Mouse (Mus musculus) kidney, embryonic 14.5 days (tissue): ENCODE measurements around the gene Cubn. TPM values are rescaled to one million over a fixed set of nuclear protein-coding genes. Genes with fewer than 3 reads are reported as not detected.

Experiments used
- ATAC-seq: fragments of 200-750 bp; cut with Nextera tagmentation; 2 replicates; pipeline ENCODE4 v1.8.0; 2017; ENCODE audit warnings: moderate number of reproducible peaks, mild to moderate bottlenecking, moderate TSS enrichment, moderate library complexity; ENCODE audit not compliant: low FRiP score, low TSS enrichment
- H3K27ac ChIP-seq: fragments of 300-500 bp; sonication (generic); 2 replicates; pipeline ENCODE4 v1.5.1; 2014; ENCODE audit warnings: low read depth, mild to moderate bottlenecking, low read length, moderate library complexity, mixed read lengths
- H3K27me3 ChIP-seq: fragments of 300-500 bp; sonication (generic); 2 replicates; pipeline ENCODE4 v1.6.1; 2014; ENCODE audit warnings: mild to moderate bottlenecking, low read length; ENCODE audit not compliant: control insufficient read depth, insufficient read depth
- H3K36me3 ChIP-seq: fragments of 300-500 bp; sonication (generic); 2 replicates; pipeline ENCODE4 v1.6.1; 2014; ENCODE audit warnings: low read length, mixed read lengths; ENCODE audit not compliant: control insufficient read depth, insufficient read depth
- H3K4me1 ChIP-seq: fragments of 300-500 bp; sonication (generic); 2 replicates; pipeline ENCODE4 v1.6.1; 2014; ENCODE audit warnings: low read length, mixed read lengths; ENCODE audit not compliant: control insufficient read depth, insufficient read depth
- H3K4me2 ChIP-seq: fragments of 300-500 bp; sonication (generic); replicated peaks from 2 replicates; pipeline ENCODE4 v1.6.1; 2014; ENCODE audit warnings: low read depth, mild to moderate bottlenecking, low read length
- H3K4me3 ChIP-seq: fragments of 300-500 bp; sonication (generic); 2 replicates; pipeline ENCODE4 v1.5.1; 2014; ENCODE audit warnings: mild to moderate bottlenecking, low read length
- H3K9ac ChIP-seq: fragments of 300-500 bp; sonication (generic); 2 replicates; pipeline ENCODE4 v1.6.1; 2014; ENCODE audit warnings: low read depth, mild to moderate bottlenecking, low read length, moderate library complexity
- H3K9me3 ChIP-seq: fragments of 300-500 bp; sonication (generic); 2 replicates; pipeline ENCODE4 v1.6.1; 2016; ENCODE audit warnings: low read length; ENCODE audit not compliant: control insufficient read depth
- WGBS: fragments of 180-500 bp; shearing (Covaris S2); extraction: QIAGEN DNeasy Blood & Tissue Kit; methylation state at CpG from one replicate; pipeline ENCODE4 v1.1.7; 2014; 5-methylcytosine and 5-hydroxymethylcytosine counted together
- polyA plus RNA-seq: library from polyadenylated mRNA; unstranded; fragments of >200 nt; fragmentation: Nextera tagmentation; extraction: Ambion mirVana; gene quantifications from 2 replicates; pipeline ENCODE4 v1.2.1, GENCODE M21; 2014

Gene Cubn
- polyA plus RNA-seq, 1 experiment from 2014 or later, result 3.1 TPM

DNA sequence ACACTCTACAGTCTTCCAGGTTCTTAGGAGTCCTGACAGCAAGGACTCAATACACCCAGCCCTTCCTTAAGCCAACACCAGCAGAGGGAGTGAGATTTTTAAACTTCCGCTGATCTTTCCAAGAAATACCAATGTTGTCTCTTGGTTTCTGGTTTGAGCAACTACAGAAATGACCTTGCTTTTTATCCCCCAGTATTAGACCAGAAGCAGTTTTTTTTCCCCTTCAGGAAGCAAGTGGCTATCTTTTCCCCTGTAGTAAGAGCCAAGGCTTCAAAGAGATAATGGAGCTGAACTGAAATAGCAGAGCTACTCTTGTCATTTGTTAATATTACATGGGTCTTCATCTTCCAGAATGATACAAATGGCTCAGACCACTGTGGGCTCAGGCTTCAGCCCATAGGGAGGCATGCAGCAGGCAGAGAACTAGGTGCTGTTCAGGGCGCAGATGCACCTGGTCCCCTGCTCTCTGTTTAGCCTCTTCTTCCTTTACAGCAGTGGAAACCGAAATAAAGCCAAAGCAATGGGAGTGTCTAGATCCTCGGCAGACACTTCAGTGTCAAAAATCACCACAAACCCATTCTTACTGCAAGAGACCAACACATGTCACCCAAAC is 222.8 kb downstream of the Cubn start:
- 96% methylated on average over 4 of the region's 4 CpGs for WGBS
- H3K27ac ChIP-seq, result no peak overlapping the region

DNA sequence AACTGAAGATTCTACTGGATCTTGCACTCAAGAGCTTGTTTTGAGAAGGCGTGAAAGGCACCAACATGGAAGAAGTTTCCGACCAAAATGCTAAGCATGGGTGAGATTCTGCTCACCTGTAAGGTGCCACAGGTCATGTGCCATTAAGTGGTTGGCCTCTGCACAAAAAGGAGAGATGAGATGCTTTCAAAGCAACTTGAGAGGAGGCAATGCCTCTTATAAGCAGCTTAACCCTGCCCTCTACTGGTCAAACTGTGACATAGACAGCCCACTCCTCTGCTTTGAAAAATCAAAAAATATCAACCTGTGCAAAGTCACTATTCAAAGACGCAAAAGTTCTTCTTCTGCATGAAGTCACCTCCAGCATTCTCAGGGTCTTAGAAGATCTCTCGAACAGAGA is 226.7 kb downstream of the Cubn start:
- no peak overlapping the region for H3K4me2 ChIP-seq
- 43% methylated on average over 4 of the region's 4 CpGs for WGBS
- no peaks in the 10 kb centered on the region for H3K9me3 ChIP-seq
- 0 out of 2 replicates have a peak, but pooled peaks have one; percentile 40 for ATAC-seq
- no peak overlapping the region for H3K27ac ChIP-seq
- no peak overlapping the region for H3K4me3 ChIP-seq
- H3K9ac ChIP-seq, result no peak overlapping the region
- peaks cover 3% of the 10 kb centered on the region; the same call in 1 of the 2 replicates for H3K36me3 ChIP-seq
- H3K4me1 ChIP-seq, result no peaks in the 10 kb centered on the region
- no peaks in the 10 kb centered on the region for H3K27me3 ChIP-seq

More for the DNA sequence above, 222.8 kb downstream of the Cubn start:
- peaks cover 4% of the 10 kb centered on the region; the same call in 1 of the 2 replicates for H3K4me1 ChIP-seq
- H3K4me3 ChIP-seq, result no peak overlapping the region
- no peak for ATAC-seq
- no peaks in the 10 kb centered on the region for H3K27me3 ChIP-seq
- H3K9ac ChIP-seq, result no peak overlapping the region
- peaks cover 3% of the 10 kb centered on the region; the same call in 1 of the 2 replicates for H3K36me3 ChIP-seq
- H3K4me2 ChIP-seq, result no peak overlapping the region
- no peaks in the 10 kb centered on the region for H3K9me3 ChIP-seq

DNA sequence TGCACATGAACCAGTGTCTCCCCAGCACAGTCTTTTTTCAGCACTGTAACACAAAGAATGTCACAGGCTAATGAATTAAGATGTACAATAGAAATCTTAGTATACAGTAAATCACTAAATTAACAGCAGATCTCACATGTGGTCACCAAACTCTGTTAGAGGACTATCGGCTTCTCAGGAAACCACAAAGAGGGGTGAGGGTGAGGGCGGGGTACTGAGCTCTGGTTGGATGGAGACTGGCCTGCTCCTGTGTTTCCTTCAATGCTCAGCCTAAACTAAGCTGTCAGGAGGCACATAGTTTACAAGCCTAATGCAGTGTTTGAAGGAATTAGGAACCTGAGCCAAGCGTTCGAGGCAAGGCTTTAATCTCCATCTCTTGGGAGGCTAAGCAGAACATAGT is 228.5 kb downstream of the Cubn start:
- H3K4me1 ChIP-seq, result no peaks in the 10 kb centered on the region
- H3K36me3 ChIP-seq, result peaks cover 3% of the 10 kb centered on the region; the same call in 1 of the 2 replicates
- H3K9me3 ChIP-seq, result no peaks in the 10 kb centered on the region
- H3K4me2 ChIP-seq, result no peak overlapping the region
- no peaks in the 10 kb centered on the region for H3K27me3 ChIP-seq
- no peak overlapping the region for H3K4me3 ChIP-seq
- no peak overlapping the region for H3K9ac ChIP-seq
- H3K27ac ChIP-seq, result no peak overlapping the region
- 68% methylated on average over 4 of the region's 4 CpGs for WGBS
- ATAC-seq, result no peak

DNA sequence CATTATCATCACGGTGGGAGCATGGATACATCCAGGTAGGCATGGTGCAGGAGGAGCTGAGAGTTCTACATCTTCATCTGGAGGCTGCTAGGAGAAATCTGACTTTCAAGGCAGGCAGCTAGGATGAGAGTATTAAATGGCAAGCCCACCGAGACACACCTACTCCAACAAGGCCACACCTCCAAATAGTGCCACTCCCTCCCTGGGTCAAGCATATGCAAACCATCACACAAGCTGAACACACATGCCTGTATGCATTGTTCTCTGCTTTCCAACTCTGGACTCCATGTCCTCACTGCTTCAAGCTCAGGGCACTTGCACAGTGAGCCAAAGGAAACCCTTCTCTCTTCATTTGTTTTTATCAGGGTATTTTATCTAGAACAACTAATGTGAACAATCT is 233.0 kb downstream of the Cubn start:
- no peak overlapping the region for H3K4me3 ChIP-seq
- ATAC-seq, result no peak
- WGBS, result 81% methylated on average over 2 of the region's 2 CpGs
- H3K36me3 ChIP-seq, result peaks cover 5% of the 10 kb centered on the region; the same call in 1 of the 2 replicates
- no peaks in the 10 kb centered on the region for H3K9me3 ChIP-seq
- H3K27me3 ChIP-seq, result no peaks in the 10 kb centered on the region
- no peak overlapping the region for H3K27ac ChIP-seq
- H3K4me1 ChIP-seq, result no peaks in the 10 kb centered on the region
- H3K4me2 ChIP-seq, result no peak overlapping the region
- no peak overlapping the region for H3K9ac ChIP-seq

- Histone ChIP-seq H3K9ac (no peak overlapping the region), H3K36me3 (no peaks in the 10 kb centered on the region), H3K9me3 (no peaks in the 10 kb centered on the region), H3K27ac (no peak overlapping the region), H3K4me3 (no peak overlapping the region), H3K4me2 (no peak overlapping the region), H3K27me3 (no peaks in the 10 kb centered on the region), H3K4me1 (0 out of 2 replicates have a peak, but pooled peaks cover 5% of the 10 kb centered on the region)
- WGBS, result 28% methylated on average over 9 of the region's 9 CpGs
- no peak for ATAC-seq
Measured at GRCm38 (mm10) chr2:13240711-13241110, 250.9 kb downstream of the Cubn start.

GRCm38 (mm10) chr2:13237140-13237901 is 254.3 kb downstream of the Cubn start:
- Histone ChIP-seq H3K4me2 (no peak overlapping the region), H3K27me3 (no peaks in the 10 kb centered on the region), H3K36me3 (no peaks in the 10 kb centered on the region), H3K9me3 (no peaks in the 10 kb centered on the region), H3K4me1 (peaks cover 20% of the 10 kb centered on the region; the same call in 1 of the 2 replicates), H3K9ac (no peak overlapping the region), H3K27ac (no peak overlapping the region), H3K4me3 (no peak overlapping the region)
- no peak for ATAC-seq
- WGBS, result 73% methylated on average over 8 of the region's 8 CpGs

GRCm38 (mm10) chr2:13235696-13236095 is 255.9 kb downstream of the Cubn start:
- no peak overlapping the region for H3K27ac ChIP-seq
- no peaks in the 10 kb centered on the region for H3K27me3 ChIP-seq
- H3K9ac ChIP-seq, result no peak overlapping the region
- ATAC-seq, result no peak
- H3K4me2 ChIP-seq, result no peak overlapping the region
- peaks cover 20% of the 10 kb centered on the region; the same call in 1 of the 2 replicates for H3K4me1 ChIP-seq
- no peaks in the 10 kb centered on the region for H3K9me3 ChIP-seq
- WGBS, result 38% methylated on average over 5 of the region's 5 CpGs
- no peaks in the 10 kb centered on the region for H3K36me3 ChIP-seq
- H3K4me3 ChIP-seq, result no peak overlapping the region

- H3K4me1 ChIP-seq, result peaks cover 20% of the 10 kb centered on the region; the same call in 1 of the 2 replicates
- H3K27me3 ChIP-seq, result no peaks in the 10 kb centered on the region
- H3K9ac ChIP-seq, result no peak overlapping the region
- no peak overlapping the region for H3K4me3 ChIP-seq
- no peaks in the 10 kb centered on the region for H3K9me3 ChIP-seq
- no peaks in the 10 kb centered on the region for H3K36me3 ChIP-seq
- 87% methylated on average over 10 of the region's 10 CpGs for WGBS
- H3K4me2 ChIP-seq, result no peak overlapping the region
- ATAC-seq, result no peak
- H3K27ac ChIP-seq, result no peak overlapping the region
Measured at GRCm38 (mm10) chr2:13234796-13235195, 256.8 kb downstream of the Cubn start.

- Histone ChIP-seq H3K9ac (no peak overlapping the region), H3K4me3 (no peak overlapping the region), H3K4me1 (peaks cover 20% of the 10 kb centered on the region; the same call in 1 of the 2 replicates), H3K4me2 (no peak overlapping the region), H3K9me3 (no peaks in the 10 kb centered on the region), H3K27me3 (no peaks in the 10 kb centered on the region), H3K27ac (no peak overlapping the region), H3K36me3 (no peaks in the 10 kb centered on the region)
- 10% methylated on average over 7 of the region's 7 CpGs for WGBS
- peak; percentile 94 for ATAC-seq
Measured at GRCm38 (mm10) chr2:13233902-13234301, 257.7 kb downstream of the Cubn start.
